Mouse (Mus musculus) kidney, postnatal 0 days (tissue): ENCODE measurements around the gene Plppr2. TPM values are rescaled to one million over a fixed set of nuclear protein-coding genes. Genes with fewer than 3 reads are reported as not detected.

Source experiments
- ATAC-seq: fragments of 200-750 bp; cut with Nextera tagmentation; replicated peaks from 2 replicates; pipeline ENCODE4 v1.8.0; 2017; ENCODE audit warnings: low read depth, moderate number of reproducible peaks, moderate TSS enrichment, moderate library complexity; ENCODE audit not compliant: low FRiP score
- DNase-seq: peaks from one replicate; pipeline ENCODE4 v3.0.0-alpha.2; 2016; ENCODE audit warnings: low spot score
- H3K27ac ChIP-seq: fragments of 300-500 bp; sonication (generic); 2 replicates; pipeline ENCODE4 v1.5.1; 2014; ENCODE audit warnings: mild to moderate bottlenecking
- H3K27me3 ChIP-seq: fragments of 300-500 bp; sonication (generic); 2 replicates; pipeline ENCODE4 v1.6.1; 2014; ENCODE audit warnings: low read length, mixed read lengths; ENCODE audit not compliant: insufficient read depth
- H3K36me3 ChIP-seq: fragments of 300-500 bp; sonication (generic); 2 replicates; pipeline ENCODE4 v1.6.1; 2014; ENCODE audit warnings: low read length, mixed read lengths; ENCODE audit not compliant: insufficient read depth
- H3K4me1 ChIP-seq: fragments of 300-500 bp; sonication (generic); replicated peaks from 2 replicates; pipeline ENCODE4 v1.6.1; 2014; ENCODE audit warnings: antibody characterized with exemption, low read length, mixed read lengths; ENCODE audit not compliant: insufficient read depth
- H3K4me2 ChIP-seq: fragments of 300-500 bp; sonication (generic); 2 replicates; pipeline ENCODE4 v1.6.1; 2014; ENCODE audit warnings: mild to moderate bottlenecking, low read length, moderate library complexity, mixed read lengths
- H3K4me3 ChIP-seq: fragments of 300-500 bp; sonication (generic); replicated peaks from 2 replicates; pipeline ENCODE4 v1.5.1; 2014; ENCODE audit warnings: low read depth, low read length
- H3K9ac ChIP-seq: fragments of 300-500 bp; sonication (generic); 2 replicates; pipeline ENCODE4 v1.6.1; 2014; ENCODE audit warnings: low read depth, low read length
- H3K9me3 ChIP-seq: fragments of 300-500 bp; sonication (generic); replicated peaks from 2 replicates; pipeline ENCODE4 v1.6.1; 2016; ENCODE audit warnings: low read length, inconsistent platforms, mixed read lengths
- CTCF ChIP-seq: IDR thresholded peaks from 2 replicates; pipeline ENCODE4 v1.5.1; 2016; ENCODE audit warnings: antibody characterized with exemption, low read depth, mild to moderate bottlenecking, moderate library complexity
- WGBS: fragments of 180-500 bp; shearing (Covaris S2); extraction: QIAGEN DNeasy Blood & Tissue Kit; methylation state at CpG from one replicate; pipeline ENCODE4 v1.1.7; 2014; 5-methylcytosine and 5-hydroxymethylcytosine counted together
- polyA plus RNA-seq: library from polyadenylated mRNA; unstranded; fragments of >200 nt; fragmentation: Nextera tagmentation; extraction: Ambion mirVana; gene quantifications from 2 replicates; pipeline ENCODE4 v1.2.1, GENCODE M21; 2015

The Plppr2 gene
- polyA plus RNA-seq, 1 experiment from 2014 or later, result 4.8 TPM

DNA sequence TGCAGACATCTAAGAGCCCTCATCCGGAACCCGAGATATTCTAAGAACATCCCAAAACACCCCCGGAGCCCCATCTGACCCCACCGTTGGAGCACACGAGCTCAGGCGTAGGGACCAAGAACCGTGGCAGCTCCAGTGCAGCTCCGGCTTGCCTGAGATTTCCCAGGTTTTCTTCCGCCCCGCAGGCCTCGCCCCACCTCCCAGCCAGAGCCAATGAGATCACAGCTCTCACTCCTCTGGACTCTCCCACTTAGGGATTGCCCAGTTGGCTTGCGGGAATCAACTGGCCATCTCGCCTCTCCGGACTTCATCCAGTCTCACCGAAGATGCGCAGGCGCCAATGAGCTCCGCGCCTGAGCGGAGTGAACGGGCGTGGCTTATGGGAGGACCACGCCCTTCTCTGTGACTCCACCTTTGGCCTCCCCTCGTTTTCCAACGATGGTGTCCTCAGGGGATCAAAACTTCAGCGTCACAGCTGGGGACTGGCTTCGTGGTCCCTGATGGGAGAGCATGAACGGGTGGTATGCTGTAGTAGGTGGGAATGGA, 9.6 kb upstream of the Plppr2 start, which contains the start of the genes Ccdc159 and Tmem205:
TSS of gene Ccdc159 (plus strand) at position 264 of the 546 bp plus-strand sequence.
TSS of gene Tmem205 (minus strand) at position 349 of the 546 bp plus-strand sequence.
- H3K27ac ChIP-seq, result peak within 1 kb of the TSS; percentile 72
- WGBS, result under 1% methylated on average over 28 of the region's 28 CpGs
- 0 out of 2 replicates have a peak, but pooled peaks cover 3% of the 10 kb centered on the region for H3K4me1 ChIP-seq
- H3K4me2 ChIP-seq, result peak within 1 kb of the TSS; percentile 70
- no peaks in the 10 kb centered on the region for H3K27me3 ChIP-seq
- ATAC-seq, result peak; percentile 98
- no peak for TF ChIP-seq CTCF
- H3K9ac ChIP-seq, result peak within 1 kb of the TSS; percentile 66
- no peaks in the 10 kb centered on the region for H3K36me3 ChIP-seq
- H3K4me3 ChIP-seq, result peak within 1 kb of the TSS; percentile 54
- peak; percentile 99 for DNase-seq
- H3K9me3 ChIP-seq, result no peaks in the 10 kb centered on the region

DNA sequence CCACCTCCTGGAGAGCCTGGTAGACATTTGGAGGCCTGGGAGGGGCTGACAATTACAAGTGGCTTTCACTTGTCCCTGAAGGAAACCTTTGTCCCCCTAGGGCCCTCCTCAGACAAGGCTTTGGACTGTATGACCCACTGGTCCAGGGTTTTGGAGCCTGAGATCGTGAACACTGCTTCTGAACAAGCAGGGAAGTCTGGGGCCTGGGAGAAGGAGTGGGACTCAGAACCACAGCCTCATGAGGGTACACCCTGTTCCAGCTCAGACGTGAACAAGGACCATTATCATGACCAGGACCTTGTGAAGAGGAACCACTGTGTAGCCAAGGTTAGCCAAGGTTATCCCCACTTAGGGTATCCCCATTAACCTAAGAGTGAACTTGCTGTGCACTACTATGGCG, 7.6 kb upstream of the Plppr2 start:
- Histone ChIP-seq H3K9me3 (no peaks in the 10 kb centered on the region), H3K9ac (no peak overlapping the region), H3K27me3 (no peaks in the 10 kb centered on the region), H3K4me2 (no peak overlapping the region), H3K27ac (no peak overlapping the region), H3K36me3 (no peaks in the 10 kb centered on the region), H3K4me3 (no peak overlapping the region), H3K4me1 (0 out of 2 replicates have a peak, but pooled peaks cover 3% of the 10 kb centered on the region)
- 74% methylated on average over 3 of the region's 3 CpGs for WGBS
- DNase-seq, result no peak
- no peak for ATAC-seq
- TF ChIP-seq CTCF, result no peak

DNA sequence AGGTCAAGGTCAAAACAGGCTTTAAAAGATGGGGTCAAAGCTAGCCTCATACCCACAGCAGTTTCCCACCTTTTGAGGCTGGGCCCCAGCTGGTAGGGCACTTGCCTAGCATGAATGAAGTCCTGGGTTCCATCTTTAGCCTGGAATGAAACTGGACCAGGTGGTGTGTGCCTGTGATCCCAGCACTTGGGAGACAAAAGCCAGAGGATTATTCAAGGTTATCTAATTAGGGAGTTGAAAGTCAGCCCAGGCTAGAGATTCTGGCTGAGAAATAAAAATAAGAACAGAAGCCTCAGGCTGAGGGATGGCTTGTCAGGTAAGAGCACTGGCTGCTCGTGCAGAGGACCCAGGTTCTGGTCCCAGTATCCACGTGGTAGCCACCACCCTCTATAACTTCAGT, 4.8 kb upstream of the Plppr2 start:
- H3K4me2 ChIP-seq, result no peak overlapping the region
- DNase-seq, result no peak
- H3K36me3 ChIP-seq, result no peaks in the 10 kb centered on the region
- 0 out of 2 replicates have a peak, but pooled peaks cover under 1% of the 10 kb centered on the region for H3K4me1 ChIP-seq
- no peak overlapping the region for H3K4me3 ChIP-seq
- H3K27ac ChIP-seq, result no peak overlapping the region
- WGBS, result 67% methylated on average over 2 of the region's 2 CpGs
- no peak overlapping the region for H3K9ac ChIP-seq
- no peaks in the 10 kb centered on the region for H3K27me3 ChIP-seq
- TF ChIP-seq CTCF, result no peak
- no peak for ATAC-seq
- H3K9me3 ChIP-seq, result no peaks in the 10 kb centered on the region

DNA sequence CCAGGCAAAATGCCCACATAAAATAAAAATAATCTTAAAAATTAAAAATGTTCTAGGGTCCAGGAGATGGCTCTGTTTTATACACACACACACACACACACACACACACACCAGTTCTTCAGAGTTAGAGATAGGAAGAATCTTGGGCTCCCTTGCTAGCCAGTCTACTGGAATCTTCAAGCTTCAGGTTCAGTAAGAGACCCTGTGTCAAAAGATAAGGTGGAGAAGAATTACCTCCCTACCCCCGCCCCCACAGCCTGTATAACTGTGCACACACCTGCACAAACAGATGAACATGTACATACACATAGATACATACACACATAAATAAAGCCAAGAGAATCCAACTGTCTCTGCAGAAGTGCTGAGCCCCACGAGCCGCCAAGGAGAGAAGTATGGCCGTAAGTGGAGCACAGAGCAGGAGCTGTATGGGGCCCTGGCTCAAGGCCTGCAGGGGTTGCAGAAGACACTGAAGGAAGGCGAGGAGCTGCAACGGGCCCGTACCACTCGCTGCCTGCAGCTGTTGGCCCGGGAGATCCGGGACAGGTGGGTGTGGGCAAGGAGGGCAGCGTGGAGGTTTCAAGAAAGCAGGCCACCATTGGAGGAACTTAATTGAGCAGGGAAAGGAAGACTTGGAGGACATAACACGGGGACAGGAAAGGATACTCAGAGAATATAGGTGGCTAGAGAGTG, 4.2 kb upstream of the Plppr2 start:
- no peak overlapping the region for H3K9ac ChIP-seq
- H3K27me3 ChIP-seq, result no peaks in the 10 kb centered on the region
- no peak overlapping the region for H3K27ac ChIP-seq
- no peak for TF ChIP-seq CTCF
- 0 out of 2 replicates have a peak, but pooled peaks cover 3% of the 10 kb centered on the region for H3K4me1 ChIP-seq
- no peak overlapping the region for H3K4me2 ChIP-seq
- no peak overlapping the region for H3K4me3 ChIP-seq
- ATAC-seq (no peak), DNase-seq (no peak)
- no peaks in the 10 kb centered on the region for H3K36me3 ChIP-seq
- WGBS, result 53% methylated on average over 12 of the region's 12 CpGs
- no peaks in the 10 kb centered on the region for H3K9me3 ChIP-seq

DNA sequence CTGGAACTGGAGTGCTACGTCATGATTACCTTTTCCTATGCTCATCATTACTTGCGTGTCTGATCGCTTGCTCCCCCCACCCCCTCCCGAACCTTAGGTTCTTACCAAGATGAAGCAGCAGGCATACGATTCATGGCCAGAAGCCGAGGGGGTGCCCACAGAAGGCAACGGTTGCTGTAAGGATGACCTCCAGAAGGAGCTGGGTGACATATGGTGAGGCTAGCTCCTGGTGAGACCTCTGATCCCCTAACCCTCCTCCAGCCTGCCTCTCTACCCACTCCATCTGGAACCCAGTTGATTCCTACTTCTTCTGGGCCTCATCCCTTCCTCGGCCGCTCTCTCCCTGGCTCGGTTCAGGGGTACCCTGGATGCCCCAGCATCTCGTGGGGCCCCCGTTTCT, 2.8 kb upstream of the Plppr2 start:
- Histone ChIP-seq H3K9ac (no peak overlapping the region), H3K4me3 (no peak overlapping the region), H3K9me3 (no peaks in the 10 kb centered on the region), H3K4me1 (0 out of 2 replicates have a peak, but pooled peaks cover 3% of the 10 kb centered on the region), H3K27me3 (no peaks in the 10 kb centered on the region), H3K27ac (no peak overlapping the region), H3K36me3 (no peaks in the 10 kb centered on the region), H3K4me2 (no peak overlapping the region)
- no peak for DNase-seq
- 91% methylated on average over 12 of the region's 12 CpGs for whole genome bisulfite sequencing
- ATAC-seq, result no peak
- TF ChIP-seq CTCF, result no peak

DNA sequence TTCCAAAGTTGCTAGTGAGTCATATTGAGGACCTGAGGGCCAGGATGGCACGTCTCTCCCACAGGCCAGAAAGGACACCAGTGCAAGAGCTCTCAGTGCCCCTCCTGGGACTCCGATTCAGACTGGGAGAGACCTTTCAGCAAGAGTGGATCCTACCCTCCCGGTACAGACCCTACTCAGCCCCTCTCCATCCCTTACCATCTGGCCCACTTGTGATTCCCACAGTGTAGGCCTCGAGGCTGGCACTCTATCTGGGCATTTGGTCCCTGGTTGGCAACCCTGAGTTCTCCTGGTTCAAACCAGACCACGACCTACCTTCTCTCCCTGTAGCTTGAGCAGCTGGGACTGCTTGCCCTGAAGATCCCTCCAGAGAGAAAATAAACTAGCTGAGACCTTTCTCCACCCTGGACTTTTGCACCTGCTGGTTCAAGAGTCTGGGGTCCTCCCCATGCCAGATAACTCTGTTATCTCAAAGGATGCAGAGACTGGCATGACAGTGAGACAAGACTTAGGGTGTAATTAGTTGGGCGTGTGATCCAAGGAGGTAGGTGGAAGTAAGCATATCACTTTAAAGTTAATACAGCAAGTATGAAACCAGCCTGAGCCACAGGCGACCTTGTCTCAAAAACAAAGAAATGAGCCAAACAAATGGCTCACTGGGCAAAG, 1.2 kb upstream of the Plppr2 start:
- Histone ChIP-seq H3K27ac (no peak overlapping the region), H3K27me3 (no peaks in the 10 kb centered on the region), H3K9ac (no peak overlapping the region), H3K4me2 (no peak overlapping the region), H3K4me1 (0 out of 2 replicates have a peak, but pooled peaks cover 3% of the 10 kb centered on the region), H3K4me3 (no peak overlapping the region), H3K9me3 (no peaks in the 10 kb centered on the region), H3K36me3 (no peaks in the 10 kb centered on the region)
- ATAC-seq (no peak), DNase-seq (no peak)
- WGBS, result 83% methylated on average over 7 of the region's 7 CpGs
- TF ChIP-seq CTCF, result no peak
